Mouse (Mus musculus) granulocyte monocyte progenitor cell, adult 5-6 weeks (primary cell): ENCODE results near the gene Hbp1. TPM values are rescaled to one million over a fixed set of nuclear protein-coding genes. Genes with fewer than 3 reads are reported as not detected.

Source experiments
- total RNA-seq, 2 experiments: library from RNA; stranded (forward) in 1 of 2; stranded (reverse) in 1 of 2; fragments of 200-712, 200-1000 nt in 1 of 2; fragments of >200 nt in 1 of 2; fragmentation: Nextera tagmentation in 1 of 2; gene quantifications; 2 replicates each; pipeline ENCODE4 v1.2.3; 2014 to 2017

The Hbp1 gene
- total RNA-seq, 2 experiments from 2014 or later: 40.6 to 43.5 TPM

Other genes with a start within 250 kb of the Hbp1 start
- gene Gpr22, start 236.6 kb downstream of the Hbp1 start, total RNA-seq (2014; fragmentation: Nextera tagmentation): not detected in 2 replicates
- gene Gpr22, start 236.6 kb downstream of the Hbp1 start, total RNA-seq (2017): under 0.01 TPM in 1 of 2 replicates, not detected in the other
- 66.3 and 67.0 TPM in 2 replicates for gene Prkar2b, start 110.8 kb upstream of the Hbp1 start, total RNA-seq (2014; fragmentation: Nextera tagmentation)
- 94.8 and 95.1 TPM in 2 replicates for gene Prkar2b, start 110.8 kb upstream of the Hbp1 start, total RNA-seq (2017)